Mouse (Mus musculus): ENCODE data around the gene Ss18l2.

The Ss18l2 gene

GRCm38 (mm10) chr9:121709898-121710583, at the start of gene Ss18l2:
Ss18l2 (plus strand) TSS chr9:121710329.
- no peak for TF ChIP-seq GATA4 (IDR thresholded peaks at IDR 0.05; ENCODE audit: insufficient replicate concordance, low read length)

- TF ChIP-seq GATA4 (IDR thresholded peaks at IDR 0.05; ENCODE audit: insufficient replicate concordance, low read length) = no peak
Measured at GRCm38 (mm10) chr9:121663467-121663866, 46.7 kb upstream of the Ss18l2 start.

GRCm38 (mm10) chr9:121664104-121664503, 46.0 kb upstream of the Ss18l2 start:
- no peak for TF ChIP-seq GATA4 (IDR thresholded peaks at IDR 0.05; ENCODE audit: insufficient replicate concordance, low read length)

- no peak for TF ChIP-seq GATA4 (IDR thresholded peaks at IDR 0.05; ENCODE audit: insufficient replicate concordance, low read length)
Measured at GRCm38 (mm10) chr9:121666957-121667630, 43.0 kb upstream of the Ss18l2 start.

- TF ChIP-seq GATA4 (IDR thresholded peaks at IDR 0.05; ENCODE audit: insufficient replicate concordance, low read length) = no peak
Measured at GRCm38 (mm10) chr9:121667822-121668221, 42.3 kb upstream of the Ss18l2 start.

- TF ChIP-seq GATA4 (IDR thresholded peaks at IDR 0.05; ENCODE audit: insufficient replicate concordance, low read length) = no peak
Measured at GRCm38 (mm10) chr9:121669348-121669791, 40.8 kb upstream of the Ss18l2 start.

GRCm38 (mm10) chr9:121671300-121671699, 38.8 kb upstream of the Ss18l2 start:
- TF ChIP-seq GATA4 (IDR thresholded peaks at IDR 0.05; ENCODE audit: insufficient replicate concordance, low read length) = no peak

GRCm38 (mm10) chr9:121672311-121672710, 37.8 kb upstream of the Ss18l2 start:
- peak; percentile 82; the same call in 1 of the 2 replicates for TF ChIP-seq GATA4 (IDR thresholded peaks at IDR 0.05; ENCODE audit: insufficient replicate concordance, low read length)

GRCm38 (mm10) chr9:121673716-121674115, 36.4 kb upstream of the Ss18l2 start:
- TF ChIP-seq GATA4 (IDR thresholded peaks at IDR 0.05; ENCODE audit: insufficient replicate concordance, low read length) = no peak

- TF ChIP-seq GATA4 (IDR thresholded peaks at IDR 0.05; ENCODE audit: insufficient replicate concordance, low read length) = no peak
Measured at GRCm38 (mm10) chr9:121675011-121675410, 35.1 kb upstream of the Ss18l2 start.

- no peak for TF ChIP-seq GATA4 (IDR thresholded peaks at IDR 0.05; ENCODE audit: insufficient replicate concordance, low read length)
Measured at GRCm38 (mm10) chr9:121675556-121675955, 34.6 kb upstream of the Ss18l2 start.

- TF ChIP-seq GATA4 (IDR thresholded peaks at IDR 0.05; ENCODE audit: insufficient replicate concordance, low read length) = no peak; the same call in 1 of the 2 replicates
Measured at GRCm38 (mm10) chr9:121677069-121677468, 33.1 kb upstream of the Ss18l2 start.

- TF ChIP-seq GATA4 (IDR thresholded peaks at IDR 0.05; ENCODE audit: insufficient replicate concordance, low read length) = 0 out of 2 replicates have a peak, but pooled peaks have one; percentile 29
Measured at GRCm38 (mm10) chr9:121677476-121677875, 32.7 kb upstream of the Ss18l2 start.

GRCm38 (mm10) chr9:121679549-121679948, 30.6 kb upstream of the Ss18l2 start:
- TF ChIP-seq GATA4 (IDR thresholded peaks at IDR 0.05; ENCODE audit: insufficient replicate concordance, low read length) = no peak

- TF ChIP-seq GATA4 (IDR thresholded peaks at IDR 0.05; ENCODE audit: insufficient replicate concordance, low read length) = no peak
Measured at GRCm38 (mm10) chr9:121681191-121681590, 28.9 kb upstream of the Ss18l2 start.

GRCm38 (mm10) chr9:121682037-121682680, 28.0 kb upstream of the Ss18l2 start:
- TF ChIP-seq GATA4 (IDR thresholded peaks at IDR 0.05; ENCODE audit: insufficient replicate concordance, low read length) = no peak
